Mouse (Mus musculus) E14TG2a.4 (cell line): ENCODE results near the gene Sar1a.

Experiments used
- CTCF ChIP-seq: conservative IDR thresholded peaks from 2 replicates; pipeline ENCODE4 v1.5.1; 2014; ENCODE audit warnings: low read length
- NANOG ChIP-seq: IDR thresholded peaks from 2 replicates; pipeline ENCODE4 v1.6.1; 2014; ENCODE audit warnings: borderline replicate concordance, low read length, mixed read lengths

DNA sequence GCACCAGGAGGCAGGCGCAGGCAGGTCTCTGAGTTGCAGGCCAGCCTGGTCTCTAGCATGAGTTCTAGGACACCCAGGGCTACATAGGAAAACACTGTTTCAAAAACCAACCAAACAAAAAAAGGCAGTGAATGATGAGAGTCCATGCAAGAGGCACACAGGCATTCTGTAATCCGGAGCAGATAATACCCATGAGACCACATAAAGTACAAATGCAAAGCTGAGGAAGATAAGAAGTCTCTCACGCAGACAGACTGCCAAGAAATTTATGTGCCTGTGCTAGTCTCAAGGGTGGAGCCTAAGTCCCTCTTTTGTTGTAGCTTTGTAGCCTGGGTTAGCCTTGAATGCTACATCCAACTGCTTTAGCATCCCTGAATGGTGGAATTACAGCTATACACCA is 14.4 kb upstream of the Sar1a start:
- TF ChIP-seq CTCF = no peak
- no peak for TF ChIP-seq NANOG
